Mouse (Mus musculus) kidney, embryonic 15.5 days (tissue): ENCODE data around the gene Atf5. TPM values are rescaled to one million over a fixed set of nuclear protein-coding genes. Genes with fewer than 3 reads are reported as not detected.
A peak's percentile ranks its signal among the peaks of the same experiment; 100 is the strongest.

Source experiments
- ATAC-seq: fragments of 200-750 bp; cut with Nextera tagmentation; replicated peaks from 2 replicates; pipeline ENCODE4 v1.8.0; 2017; ENCODE audit warnings: moderate TSS enrichment; ENCODE audit not compliant: low FRiP score
- H3K27ac ChIP-seq: fragments of 300-500 bp; sonication (generic); 2 replicates; pipeline ENCODE4 v1.5.1; 2015; ENCODE audit warnings: mild to moderate bottlenecking, inconsistent platforms
- H3K27me3 ChIP-seq: fragments of 300-500 bp; sonication (generic); 2 replicates; pipeline ENCODE4 v1.6.1; 2015; ENCODE audit warnings: inconsistent platforms
- H3K36me3 ChIP-seq: fragments of 300-500 bp; sonication (generic); 2 replicates; pipeline ENCODE4 v1.6.1; 2015; ENCODE audit warnings: inconsistent platforms
- H3K4me1 ChIP-seq: fragments of 300-500 bp; sonication (generic); 2 replicates; pipeline ENCODE4 v1.6.1; 2015; ENCODE audit warnings: inconsistent platforms
- H3K4me2 ChIP-seq: fragments of 300-500 bp; sonication (generic); 2 replicates; pipeline ENCODE4 v1.6.1; 2015; ENCODE audit warnings: moderate library complexity, mild to moderate bottlenecking, inconsistent platforms
- H3K4me3 ChIP-seq: fragments of 300-500 bp; sonication (generic); replicated peaks from 2 replicates; pipeline ENCODE4 v1.5.1; 2015; ENCODE audit warnings: mild to moderate bottlenecking, inconsistent platforms
- H3K9ac ChIP-seq: fragments of 300-500 bp; sonication (generic); 2 replicates; pipeline ENCODE4 v1.6.1; 2015; ENCODE audit warnings: mild to moderate bottlenecking, inconsistent platforms
- H3K9me3 ChIP-seq: fragments of 300-500 bp; sonication (generic); replicated peaks from 2 replicates; pipeline ENCODE4 v1.6.1; 2016; ENCODE audit warnings: inconsistent platforms
- WGBS: fragments of 180-500 bp; shearing (Covaris S2); methylation state at CpG from one replicate; pipeline ENCODE4 v1.1.7; 2015; ENCODE audit warnings: mixed read lengths; 5-methylcytosine and 5-hydroxymethylcytosine counted together
- microRNA counts: library from miRNA; unstranded; fragments of <30 nt; microRNA quantifications from one replicate; lab custom pipeline; 2016
- microRNA-seq: library from miRNA; unstranded; fragments of <30 nt; microRNA quantifications from one replicate; pipeline ENCODE4, GENCODE M21; 2016
- polyA plus RNA-seq: library from polyadenylated mRNA; unstranded; fragments of >200 nt; fragmentation: Nextera tagmentation; extraction: Ambion mirVana; gene quantifications from 2 replicates; pipeline ENCODE4 v1.2.1, GENCODE M21; 2015

Atf5 gene
- polyA plus RNA-seq, 1 experiment from 2014 or later, result 4.2 TPM

DNA sequence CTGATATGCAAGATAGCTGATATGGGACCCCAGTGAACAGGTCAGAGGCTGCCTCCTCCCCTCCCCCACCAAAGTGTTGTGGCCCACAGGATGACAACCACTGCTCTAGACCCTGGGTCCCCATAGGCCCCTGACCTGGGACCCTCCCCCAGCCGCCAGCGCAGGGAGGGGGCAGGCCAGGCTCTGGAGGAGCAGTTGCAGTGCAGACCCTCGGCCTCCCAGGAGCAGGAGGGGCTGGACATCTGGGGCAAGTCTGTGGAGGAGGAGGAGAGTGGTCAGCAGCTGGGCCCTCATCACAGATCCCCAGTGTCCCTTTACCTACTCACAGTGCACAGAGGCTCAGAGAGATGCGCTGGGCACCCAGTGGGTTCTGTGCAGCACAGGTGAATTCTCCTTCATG is 26.4 kb downstream of the Atf5 start:
- no peak overlapping the region for H3K27ac ChIP-seq
- H3K9me3 ChIP-seq, result no peaks in the 10 kb centered on the region; the same call in 1 of the 2 replicates
- H3K4me1 ChIP-seq, result no peaks in the 10 kb centered on the region
- H3K4me3 ChIP-seq, result no peak overlapping the region
- no peaks in the 10 kb centered on the region for H3K36me3 ChIP-seq
- no peak overlapping the region for H3K4me2 ChIP-seq
- no peak for ATAC-seq
- no peaks in the 10 kb centered on the region for H3K27me3 ChIP-seq
- WGBS, result 38% methylated on average over 4 of the region's 4 CpGs
- no peak overlapping the region for H3K9ac ChIP-seq

DNA sequence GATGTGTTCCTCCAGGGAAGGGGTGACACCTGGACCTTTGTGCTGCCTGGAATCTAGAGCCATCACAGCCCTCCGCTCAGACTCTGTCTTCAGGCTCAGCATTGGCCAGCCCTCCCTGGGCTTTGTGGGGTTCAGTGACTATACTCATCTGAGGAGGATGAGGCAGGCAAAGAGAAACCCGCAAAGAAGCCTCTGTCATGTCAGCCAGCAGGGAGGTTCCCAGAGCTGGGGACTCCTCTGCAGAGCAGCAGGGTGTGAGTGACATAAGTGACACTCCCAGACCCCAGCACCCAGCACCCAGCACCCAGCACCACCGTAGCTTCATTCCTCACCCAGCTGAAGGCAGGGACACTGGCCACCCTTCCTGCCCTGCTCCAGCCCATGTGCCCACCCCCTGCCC is 26.9 kb downstream of the Atf5 start:
- no peak overlapping the region for H3K4me2 ChIP-seq
- no peak overlapping the region for H3K4me3 ChIP-seq
- no peak overlapping the region for H3K9ac ChIP-seq
- H3K4me1 ChIP-seq, result no peaks in the 10 kb centered on the region
- H3K27me3 ChIP-seq, result no peaks in the 10 kb centered on the region
- H3K36me3 ChIP-seq, result no peaks in the 10 kb centered on the region
- 70% methylated on average over 3 of the region's 3 CpGs for WGBS
- ATAC-seq, result no peak
- H3K27ac ChIP-seq, result no peak overlapping the region
- H3K9me3 ChIP-seq, result no peaks in the 10 kb centered on the region

DNA sequence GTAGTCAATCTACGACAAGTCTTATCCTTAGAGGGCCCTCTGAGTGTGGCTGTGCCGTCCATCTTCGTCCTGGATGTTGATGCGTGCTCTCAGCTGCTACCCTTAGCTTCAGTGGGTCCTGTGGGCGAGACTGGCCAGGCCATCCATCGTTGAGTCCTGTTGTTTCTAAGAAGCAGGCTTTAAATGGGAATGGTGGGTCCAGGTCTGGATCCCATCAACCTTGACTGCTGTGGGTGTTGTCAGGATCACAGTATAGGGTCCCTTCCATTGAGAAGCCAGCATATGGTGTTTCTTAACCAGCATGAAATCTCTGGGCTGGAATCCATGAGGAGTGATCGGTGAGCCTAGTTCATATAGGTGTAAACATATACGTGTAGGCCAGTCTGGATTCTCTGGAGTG is 36.4 kb downstream of the Atf5 start:
- no peak for ATAC-seq
- H3K4me2 ChIP-seq, result no peak overlapping the region
- no peaks in the 10 kb centered on the region for H3K9me3 ChIP-seq
- WGBS, result 90% methylated on average over 8 of the region's 8 CpGs
- H3K36me3 ChIP-seq, result peaks cover 28% of the 10 kb centered on the region
- H3K27me3 ChIP-seq, result no peaks in the 10 kb centered on the region
- no peak overlapping the region for H3K4me3 ChIP-seq
- no peaks in the 10 kb centered on the region for H3K4me1 ChIP-seq
- no peak overlapping the region for H3K9ac ChIP-seq
- H3K27ac ChIP-seq, result no peak overlapping the region

DNA sequence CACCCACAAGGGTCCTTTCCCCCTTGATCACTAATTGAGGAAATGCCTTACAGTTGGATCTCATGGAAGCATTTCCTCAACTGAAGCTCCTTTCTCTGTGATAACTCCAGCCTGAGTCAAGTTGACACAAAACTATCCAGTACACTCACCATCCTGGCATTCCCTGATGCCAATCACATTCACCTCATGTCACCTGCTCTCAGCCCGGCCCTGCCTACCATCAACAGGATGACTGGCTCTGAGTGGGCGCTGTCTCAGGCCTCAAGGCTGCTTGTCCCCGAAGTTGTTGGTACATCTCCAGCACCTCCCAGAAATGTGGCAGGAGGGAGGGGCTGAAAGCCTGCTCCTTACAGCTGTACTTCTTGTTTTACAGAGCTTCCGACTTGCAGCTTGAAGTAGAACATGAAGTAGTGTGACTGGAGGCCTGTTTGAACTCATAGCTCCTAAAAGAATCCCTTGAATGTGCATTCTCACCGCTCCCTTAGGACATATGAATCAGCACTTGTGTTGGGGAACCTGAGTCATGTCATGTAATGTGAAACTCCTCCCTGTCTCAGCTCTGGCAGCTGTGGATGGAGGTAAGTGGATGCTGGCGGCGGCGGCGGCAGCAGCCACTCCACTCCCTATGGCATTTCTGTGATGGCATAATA is 39.5 kb downstream of the Atf5 start:
- Histone ChIP-seq H3K9me3 (no peaks in the 10 kb centered on the region), H3K4me2 (no peak overlapping the region), H3K4me1 (no peaks in the 10 kb centered on the region), H3K4me3 (no peak overlapping the region), H3K36me3 (peaks cover 57% of the 10 kb centered on the region), H3K9ac (no peak overlapping the region), H3K27ac (no peak overlapping the region), H3K27me3 (no peaks in the 10 kb centered on the region)
- ATAC-seq, result no peak
- 90% methylated on average over 9 of the region's 9 CpGs for WGBS

DNA sequence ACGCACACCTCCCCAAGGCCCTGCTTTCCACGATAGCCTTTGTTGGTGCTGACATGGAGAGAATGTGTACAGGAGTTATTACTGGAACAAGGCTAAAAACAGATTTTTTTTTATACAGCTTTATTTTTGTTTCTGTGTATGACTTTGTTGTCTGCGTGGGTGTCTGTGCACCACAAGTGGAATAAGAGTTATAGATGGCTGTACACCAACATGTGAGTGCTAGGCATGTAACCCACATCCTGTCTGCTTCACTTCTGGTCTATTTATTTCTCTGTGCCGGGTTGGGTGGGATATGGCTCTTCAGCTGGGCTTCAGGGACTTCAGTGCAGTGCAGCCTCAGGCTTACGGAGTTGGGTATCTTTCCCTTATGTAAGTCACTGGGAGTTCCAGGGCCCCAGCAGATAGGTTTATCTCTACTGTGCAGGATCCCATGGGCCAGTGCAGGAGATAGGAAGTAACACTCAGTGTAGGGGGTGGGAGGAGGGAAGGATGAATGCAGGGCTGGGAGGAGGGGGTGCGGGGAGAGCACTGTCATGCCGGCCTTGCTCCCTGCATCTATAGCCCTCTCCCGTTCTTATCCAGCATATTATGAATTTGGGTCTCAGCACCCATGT is 43.8 kb downstream of the Atf5 start:
- ATAC-seq, result no peak
- Histone ChIP-seq H3K4me1 (no peaks in the 10 kb centered on the region), H3K9ac (no peak overlapping the region), H3K27ac (no peak overlapping the region), H3K27me3 (no peaks in the 10 kb centered on the region), H3K9me3 (no peaks in the 10 kb centered on the region), H3K4me3 (no peak overlapping the region), H3K36me3 (peaks cover 93% of the 10 kb centered on the region), H3K4me2 (no peak overlapping the region)
- WGBS, result 91% methylated on average over 8 of the region's 8 CpGs

DNA sequence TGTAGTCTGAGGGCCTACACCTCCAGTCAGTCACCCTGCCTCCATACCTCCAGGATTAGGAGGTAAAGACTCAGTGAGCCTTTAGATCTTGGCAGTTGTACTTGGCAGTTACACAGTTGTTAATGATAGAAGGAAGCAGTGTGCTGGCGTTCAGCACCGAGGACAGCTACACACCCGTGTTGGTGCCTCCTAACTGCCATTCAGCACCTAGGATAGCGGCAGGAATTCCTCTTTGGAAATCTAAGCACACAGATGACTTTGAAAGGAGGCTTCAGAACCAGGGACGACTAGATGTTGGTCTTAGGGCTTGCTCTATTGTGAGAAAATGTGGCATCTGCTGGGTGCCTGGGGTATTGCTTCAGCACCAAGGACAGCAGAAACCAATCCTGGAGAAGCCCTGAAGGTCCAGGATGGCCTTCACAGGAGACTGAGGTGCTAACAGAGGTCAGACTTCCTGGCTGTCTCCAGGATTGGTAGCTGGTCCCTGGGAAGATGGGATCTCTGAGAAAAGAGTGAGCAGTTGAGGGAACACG is 46.3 kb downstream of the Atf5 start:
- Histone ChIP-seq H3K4me3 (no peak overlapping the region), H3K9ac (no peak overlapping the region), H3K4me1 (no peaks in the 10 kb centered on the region), H3K9me3 (no peaks in the 10 kb centered on the region), H3K36me3 (peaks cover 97% of the 10 kb centered on the region), H3K27ac (no peak overlapping the region), H3K27me3 (no peaks in the 10 kb centered on the region), H3K4me2 (no peak overlapping the region)
- 0 out of 2 replicates have a peak, but pooled peaks have one; percentile 12 for ATAC-seq
- 14% methylated on average over 6 of the region's 6 CpGs for WGBS

DNA sequence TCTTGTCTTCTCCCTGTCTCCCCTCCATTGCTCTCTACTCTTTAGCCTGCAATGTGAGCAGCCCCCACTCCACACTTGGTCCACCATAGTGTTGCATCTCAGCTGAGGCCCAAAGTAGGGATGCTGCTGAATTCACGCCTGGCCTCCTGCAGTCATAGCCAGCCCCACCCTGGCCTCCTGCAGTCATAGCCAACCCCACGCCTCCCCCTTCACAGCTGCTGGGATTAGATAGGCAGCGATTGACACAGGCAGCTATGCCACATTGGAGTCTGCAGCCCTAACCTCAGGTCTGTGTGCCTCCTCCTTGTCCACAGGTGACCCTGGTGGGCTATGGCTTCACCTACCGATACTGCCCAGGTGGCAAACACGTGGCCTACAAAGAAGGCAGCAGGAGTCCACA is 48.3 kb downstream of the Atf5 start:
- WGBS, result 87% methylated on average over 5 of the region's 5 CpGs
- H3K9me3 ChIP-seq, result no peaks in the 10 kb centered on the region
- no peaks in the 10 kb centered on the region for H3K4me1 ChIP-seq
- no peak overlapping the region for H3K4me3 ChIP-seq
- no peaks in the 10 kb centered on the region for H3K27me3 ChIP-seq
- H3K36me3 ChIP-seq, result peaks cover 98% of the 10 kb centered on the region
- no peak overlapping the region for H3K27ac ChIP-seq
- H3K9ac ChIP-seq, result no peak overlapping the region
- no peak overlapping the region for H3K4me2 ChIP-seq
- ATAC-seq, result no peak

MicroRNA genes within 50 kb of the gene (microRNA counts, 519-probe panel; counts per million panel counts)
- 31.7 counts per million for microRNA mmu-miR-707 (lab: Ali Mortazavi, UCI)

Small RNAs within 50 kb of the gene (microRNA-seq; reads per million reads assigned to microRNA genes)
- not detected for gene Mir707

Other genes with a start within 250 kb of the Atf5 start
- 30.3 and 33.2 TPM in 2 replicates for gene Napsa, start 244.3 kb downstream of the Atf5 start, polyA plus RNA-seq
- gene Kcnc3, start 226.0 kb downstream of the Atf5 start, polyA plus RNA-seq, result 0.17 and 0.30 TPM in 2 replicates
- gene Myh14, start 145.8 kb downstream of the Atf5 start, polyA plus RNA-seq, result 1.6 and 2.7 TPM in 2 replicates
- not detected in 2 replicates for gene Izumo2, start 107.9 kb downstream of the Atf5 start, polyA plus RNA-seq
- 42.7 and 47.8 TPM in 2 replicates for gene Vrk3, start 68.2 kb downstream of the Atf5 start, polyA plus RNA-seq
- 2.1 and 2.7 TPM in 2 replicates for gene Zfp473, start 65.6 kb downstream of the Atf5 start, polyA plus RNA-seq
- 93.5 and 100 TPM in 2 replicates for gene Nup62, start 570 bp downstream of the Atf5 start, polyA plus RNA-seq
- gene Il4i1, start 271 bp downstream of the Atf5 start, polyA plus RNA-seq, result 1.1 and 1.7 TPM in 2 replicates
- gene Akt1s1, start 32.3 kb upstream of the Atf5 start, polyA plus RNA-seq, result 108 and 118 TPM in 2 replicates
- gene Tbc1d17, start 32.4 kb upstream of the Atf5 start, polyA plus RNA-seq, result 76.8 and 81.0 TPM in 2 replicates
- 31.1 and 33.6 TPM in 2 replicates for gene Pnkp, start 40.5 kb upstream of the Atf5 start, polyA plus RNA-seq
- 411 and 437 TPM in 2 replicates for gene Ptov1, start 53.1 kb upstream of the Atf5 start, polyA plus RNA-seq
- 103 and 126 TPM in 2 replicates for gene Med25, start 76.1 kb upstream of the Atf5 start, polyA plus RNA-seq
- 22.3 and 24.0 TPM in 2 replicates for gene Fuz, start 79.4 kb upstream of the Atf5 start, polyA plus RNA-seq
- gene Ap2a1, start 112.8 kb upstream of the Atf5 start, polyA plus RNA-seq, result 74.2 and 79.1 TPM in 2 replicates
- 0.14 TPM in 2 replicates for gene Tsks, start 126.5 kb upstream of the Atf5 start, polyA plus RNA-seq
- 19.2 and 25.1 TPM in 2 replicates for gene Cpt1c, start 158.2 kb upstream of the Atf5 start, polyA plus RNA-seq
- gene Prmt1, start 169.9 kb upstream of the Atf5 start, polyA plus RNA-seq, result 704 and 710 TPM in 2 replicates
- gene Irf3, start 181.0 kb upstream of the Atf5 start, polyA plus RNA-seq, result 86.4 and 90.4 TPM in 2 replicates
- 60.7 and 66.5 TPM in 2 replicates for gene Bcl2l12, start 182.1 kb upstream of the Atf5 start, polyA plus RNA-seq
- 35.5 and 40.1 TPM in 2 replicates for gene Scaf1, start 199.7 kb upstream of the Atf5 start, polyA plus RNA-seq
- 32.6 and 43.2 TPM in 2 replicates for gene Rras, start 201.3 kb upstream of the Atf5 start, polyA plus RNA-seq
- gene Prr12, start 236.2 kb upstream of the Atf5 start, polyA plus RNA-seq, result 10.3 and 11.3 TPM in 2 replicates
- 71.5 and 79.5 TPM in 2 replicates for gene Nosip, start 245.8 kb upstream of the Atf5 start, polyA plus RNA-seq
- gene Prrg2, start 246.0 kb upstream of the Atf5 start, polyA plus RNA-seq, result 33.7 and 36.2 TPM in 2 replicates